Mouse (Mus musculus) embryonic facial prominence, embryonic 14.5 days (tissue): ENCODE measurements around the gene Rpf1. TPM values are rescaled to one million over a fixed set of nuclear protein-coding genes. Genes with fewer than 3 reads are reported as not detected.
A peak's percentile ranks its signal among the peaks of the same experiment; 100 is the strongest.

ENCODE experiments used
- ATAC-seq: fragments of 200-750 bp; cut with Nextera tagmentation; 2 replicates; pipeline ENCODE4 v1.8.0; 2017; ENCODE audit warnings: low read depth, moderate number of reproducible peaks, moderate TSS enrichment
- DNase-seq: peaks from one replicate; pipeline ENCODE4 v3.0.0-alpha.2; 2015; ENCODE audit warnings: low spot score
- H3K27ac ChIP-seq: fragments of 300-500 bp; sonication (generic); replicated peaks from 2 replicates; pipeline ENCODE4 v1.5.1; 2014; ENCODE audit warnings: low read depth, mild to moderate bottlenecking, low read length, moderate library complexity
- H3K27me3 ChIP-seq: fragments of 300-500 bp; sonication (generic); replicated peaks from 2 replicates; pipeline ENCODE4 v1.6.1; 2014; ENCODE audit warnings: low read length; ENCODE audit not compliant: control insufficient read depth, insufficient read depth
- H3K36me3 ChIP-seq: fragments of 300-500 bp; sonication (generic); 2 replicates; pipeline ENCODE4 v1.6.1; 2014; ENCODE audit warnings: low read length, mixed read lengths; ENCODE audit not compliant: control insufficient read depth, insufficient read depth
- H3K4me1 ChIP-seq: fragments of 300-500 bp; sonication (generic); 2 replicates; pipeline ENCODE4 v1.6.1; 2014; ENCODE audit warnings: antibody characterized with exemption, low read length; ENCODE audit not compliant: control insufficient read depth, insufficient read depth
- H3K4me2 ChIP-seq: fragments of 300-500 bp; sonication (generic); 2 replicates; pipeline ENCODE4 v1.6.1; 2014; ENCODE audit warnings: low read depth, mild to moderate bottlenecking, low read length, moderate library complexity, mixed read lengths
- H3K4me3 ChIP-seq: fragments of 300-500 bp; sonication (generic); 2 replicates; pipeline ENCODE4 v1.5.1; 2014; ENCODE audit warnings: low read depth, mild to moderate bottlenecking, low read length
- H3K9ac ChIP-seq: fragments of 300-500 bp; sonication (generic); 2 replicates; pipeline ENCODE4 v1.6.1; 2014; ENCODE audit warnings: low read depth, mild to moderate bottlenecking, low read length, moderate library complexity, mixed read lengths
- H3K9me3 ChIP-seq: fragments of 300-500 bp; sonication (generic); 2 replicates; pipeline ENCODE4 v1.6.1; 2016; ENCODE audit warnings: low read length; ENCODE audit not compliant: control insufficient read depth
- WGBS: fragments of 180-500 bp; shearing (Covaris S2); extraction: QIAGEN DNeasy Blood & Tissue Kit; methylation state at CpG from one replicate; pipeline ENCODE4 v1.1.7; 2014; 5-methylcytosine and 5-hydroxymethylcytosine counted together
- polyA plus RNA-seq: library from polyadenylated mRNA; unstranded; fragments of >200 nt; fragmentation: Nextera tagmentation; extraction: Ambion mirVana; gene quantifications from 2 replicates; pipeline ENCODE4 v1.2.1, GENCODE M21; 2014

The Rpf1 gene
- polyA plus RNA-seq, 1 experiment from 2014 or later, result 39.8 TPM

- Histone ChIP-seq H3K9me3 (no peaks in the 10 kb centered on the region), H3K36me3 (no peaks in the 10 kb centered on the region), H3K27ac (no peak overlapping the region), H3K4me1 (0 out of 2 replicates have a peak, but pooled peaks cover 4% of the 10 kb centered on the region), H3K27me3 (no peaks in the 10 kb centered on the region), H3K4me3 (no peak overlapping the region), H3K9ac (no peak overlapping the region), H3K4me2 (no peak overlapping the region)
- ATAC-seq, result no peak
- DNase-seq, result no peak
- WGBS, result 91% methylated on average over 7 of the region's 7 CpGs
Observed at GRCm38 (mm10) chr3:146562936-146563335, 41.7 kb upstream of the Rpf1 start.

GRCm38 (mm10) chr3:146557507-146557906 lies 36.3 kb upstream of the Rpf1 start:
- H3K36me3 ChIP-seq, result no peaks in the 10 kb centered on the region
- no peaks in the 10 kb centered on the region for H3K27me3 ChIP-seq
- ATAC-seq (no peak), DNase-seq (no peak)
- H3K4me1 ChIP-seq, result no peaks in the 10 kb centered on the region
- H3K27ac ChIP-seq, result no peak overlapping the region
- no peak overlapping the region for H3K9ac ChIP-seq
- WGBS, result 77% methylated on average over 6 of the region's 6 CpGs
- no peak overlapping the region for H3K4me2 ChIP-seq
- H3K4me3 ChIP-seq, result no peak overlapping the region
- H3K9me3 ChIP-seq, result no peaks in the 10 kb centered on the region

GRCm38 (mm10) chr3:146556567-146556966 lies 35.3 kb upstream of the Rpf1 start:
- Histone ChIP-seq H3K4me1 (no peaks in the 10 kb centered on the region), H3K27ac (no peak overlapping the region), H3K9me3 (no peaks in the 10 kb centered on the region), H3K9ac (no peak overlapping the region), H3K4me2 (no peak overlapping the region), H3K27me3 (no peaks in the 10 kb centered on the region), H3K4me3 (no peak overlapping the region), H3K36me3 (no peaks in the 10 kb centered on the region)
- whole genome bisulfite sequencing, result 65% methylated on average over 1 of the region's 1 CpGs
- ATAC-seq (no peak), DNase-seq (no peak)

GRCm38 (mm10) chr3:146554816-146555215 lies 33.6 kb upstream of the Rpf1 start:
- DNase-seq (no peak), ATAC-seq (no peak)
- WGBS, result 74% methylated on average over 7 of the region's 7 CpGs
- Histone ChIP-seq H3K4me3 (no peak overlapping the region), H3K9ac (no peak overlapping the region), H3K27ac (no peak overlapping the region), H3K4me2 (no peak overlapping the region), H3K27me3 (no peaks in the 10 kb centered on the region), H3K9me3 (no peaks in the 10 kb centered on the region), H3K36me3 (no peaks in the 10 kb centered on the region), H3K4me1 (no peaks in the 10 kb centered on the region)

GRCm38 (mm10) chr3:146543632-146544031 lies 22.4 kb upstream of the Rpf1 start:
- ATAC-seq, result no peak
- WGBS, result 29% methylated on average over 1 of the region's 1 CpGs
- Histone ChIP-seq H3K27me3 (no peaks in the 10 kb centered on the region), H3K4me1 (no peaks in the 10 kb centered on the region), H3K4me3 (no peak overlapping the region), H3K9me3 (0 out of 2 replicates have a peak, but pooled peaks cover 6% of the 10 kb centered on the region), H3K36me3 (no peaks in the 10 kb centered on the region), H3K4me2 (no peak overlapping the region), H3K9ac (no peak overlapping the region), H3K27ac (no peak overlapping the region)
- DNase-seq, result peak; percentile 26

- Histone ChIP-seq H3K9ac (no peak overlapping the region), H3K36me3 (no peaks in the 10 kb centered on the region), H3K27ac (no peak overlapping the region), H3K4me2 (no peak overlapping the region), H3K4me3 (no peak overlapping the region), H3K9me3 (0 out of 2 replicates have a peak, but pooled peaks cover 6% of the 10 kb centered on the region), H3K27me3 (no peaks in the 10 kb centered on the region), H3K4me1 (no peaks in the 10 kb centered on the region)
- no peak for ATAC-seq
- no peak for DNase-seq
- 78% methylated on average over 4 of the region's 4 CpGs for WGBS
Observed at GRCm38 (mm10) chr3:146540521-146541273, 19.5 kb upstream of the Rpf1 start.

- DNase-seq (no peak), ATAC-seq (no peak)
- no peaks in the 10 kb centered on the region for H3K9me3 ChIP-seq
- 63% methylated on average over 6 of the region's 6 CpGs for WGBS
- H3K4me2 ChIP-seq, result no peak overlapping the region
- H3K36me3 ChIP-seq, result no peaks in the 10 kb centered on the region
- no peak overlapping the region for H3K4me3 ChIP-seq
- H3K27ac ChIP-seq, result no peak overlapping the region
- no peaks in the 10 kb centered on the region for H3K27me3 ChIP-seq
- no peaks in the 10 kb centered on the region for H3K4me1 ChIP-seq
- H3K9ac ChIP-seq, result no peak overlapping the region
Observed at GRCm38 (mm10) chr3:146534986-146535385, 13.8 kb upstream of the Rpf1 start.

- Histone ChIP-seq H3K9me3 (no peaks in the 10 kb centered on the region), H3K4me1 (no peaks in the 10 kb centered on the region), H3K4me2 (no peak overlapping the region), H3K27me3 (no peaks in the 10 kb centered on the region), H3K4me3 (no peak overlapping the region), H3K36me3 (no peaks in the 10 kb centered on the region), H3K27ac (no peak overlapping the region), H3K9ac (no peak overlapping the region)
- WGBS, result 47% methylated on average over 2 of the region's 2 CpGs
- DNase-seq (no peak), ATAC-seq (no peak)
Observed at GRCm38 (mm10) chr3:146528335-146528734, 7.1 kb upstream of the Rpf1 start.

- Histone ChIP-seq H3K9me3 (no peaks in the 10 kb centered on the region), H3K4me3 (peak overlapping the region; percentile 93), H3K27ac (peak overlapping the region; percentile 97), H3K4me1 (no peaks in the 10 kb centered on the region), H3K27me3 (no peaks in the 10 kb centered on the region), H3K9ac (peak overlapping the region; percentile 94), H3K36me3 (peaks cover 20% of the 10 kb centered on the region), H3K4me2 (peak overlapping the region; percentile 73)
- WGBS, result 13% methylated on average over 8 of the region's 8 CpGs
- DNase-seq, result no peak
- ATAC-seq, result peak; percentile 12; the same call in 1 of the 2 replicates
Observed at GRCm38 (mm10) chr3:146521652-146522020, 407 bp upstream of the Rpf1 start.
